Mouse (Mus musculus): ENCODE measurements at regions not wholly inside any gene's neighbourhood (a gene's known extent, or its start where the extent isn't known, plus 50 kb on each side); places are given as distances from the start of the nearest gene placed in this dataset.

- no peak for DNase-seq
Observed at GRCm38 (mm10) chr15:33759496-33759895, 598.2 kb downstream of the 9430069I07Rik start.

- no peak for DNase-seq
Observed at GRCm38 (mm10) chr15:33758771-33759170, 598.9 kb downstream of the 9430069I07Rik start.

All from kidney, postnatal 4 days (tissue).